Mouse (Mus musculus): ENCODE results near the gene 2410004P03Rik.

GRCm38 (mm10) chr12:17049796-17050195, 38.3 kb upstream of the 2410004P03Rik start:
- TF ChIP-seq CTCF (IDR thresholded peaks at IDR 0.05; ENCODE audit: low read depth, low read length) (no peak), POLR2AphosphoS5 (IDR thresholded peaks at IDR 0.05; ENCODE audit: insufficient replicate concordance, low read depth, low read length) (no peak), GATA1 (IDR thresholded peaks at IDR 0.05; ENCODE audit: borderline replicate concordance, low read length) (no peak)

Data from G1E (cell line).